8 mouse cellular contexts compared by ENCODE assay signal in the genomic region with DNA sequence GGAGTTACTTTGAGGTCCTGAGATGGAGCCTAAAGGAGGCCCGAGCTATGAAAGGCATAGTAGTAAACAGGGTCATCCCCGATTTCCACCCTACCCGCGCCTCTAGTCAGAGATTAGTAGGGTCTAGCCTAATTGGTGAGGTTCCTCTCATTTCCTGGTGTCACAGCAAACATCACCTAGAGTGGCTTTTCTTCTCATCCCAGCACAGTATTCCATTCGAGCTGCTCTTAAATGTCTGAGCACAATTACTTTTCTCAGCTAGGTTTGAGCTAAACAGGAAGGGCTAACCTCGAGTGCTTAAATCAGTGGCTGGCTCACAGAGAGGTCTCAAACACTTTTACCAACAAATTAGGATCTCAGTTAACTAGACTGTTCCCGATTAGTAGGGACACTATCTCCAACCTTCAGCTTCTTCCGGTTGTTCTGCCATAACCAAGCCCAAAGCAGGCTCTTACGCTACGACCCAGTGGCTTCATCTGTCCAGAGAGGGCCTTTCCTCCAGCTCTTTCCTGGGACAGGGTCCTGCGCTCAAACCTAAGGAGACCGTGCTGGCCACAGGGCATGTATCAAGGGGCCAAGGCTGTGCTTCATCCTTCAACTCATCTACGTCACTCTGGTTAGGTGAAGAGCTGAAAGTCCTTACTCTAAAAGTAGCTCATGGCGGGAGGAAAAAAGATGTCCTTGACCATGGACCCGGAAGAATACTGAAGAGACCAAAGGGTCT. TPM values are rescaled to one million over a fixed set of nuclear protein-coding genes. Genes with fewer than 3 reads are reported as not detected.
A peak's percentile ranks its signal among the peaks of the same experiment; 100 is the strongest.
DNase-seq lines count a peak whose midpoint lies in the region; ATAC-seq lines count a peak whose summit lies in the region.

No protein-coding gene starts in this region.

- H3K27me3 ChIP-seq in neural tube, embryonic 11.5 days (ENCODE audit: control insufficient read depth, insufficient read depth, low read length): no peaks in the 10 kb centered on the region
- H3K27me3 ChIP-seq in forebrain, embryonic 12.5 days: peaks cover 3% of the 10 kb centered on the region; the same call in 1 of the 2 replicates
- no peaks in the 10 kb centered on the region for H3K27me3 ChIP-seq in limb, embryonic 15.5 days
- H3K27me3 ChIP-seq in stomach, embryonic 15.5 days (replicated peaks): no peaks in the 10 kb centered on the region

- H3K4me2 ChIP-seq in neural tube, embryonic 11.5 days (ENCODE audit: low read depth): peak overlapping the region; percentile 48
- peak overlapping the region; percentile 46 for H3K4me2 ChIP-seq in forebrain, embryonic 12.5 days
- H3K4me2 ChIP-seq in limb, embryonic 15.5 days: peak overlapping the region; percentile 48
- H3K4me2 ChIP-seq in stomach, embryonic 15.5 days: peak overlapping the region; percentile 60

- WGBS in neural tube, embryonic 11.5 days: 61% methylated on average over 15 of the region's 15 CpGs
- 63% methylated on average over 15 of the region's 15 CpGs for WGBS in forebrain, embryonic 12.5 days
- WGBS in limb, embryonic 15.5 days: 62% methylated on average over 15 of the region's 15 CpGs
- WGBS in stomach, embryonic 15.5 days: 62% methylated on average over 15 of the region's 15 CpGs

- no peak for DNase-seq in neural tube, embryonic 11.5 days (ENCODE audit: low spot score)
- no peak for DNase-seq in neural tube, embryonic 10.5 days (ENCODE audit: extremely low spot score, low spot score)
- no peak for DNase-seq in layer of hippocampus, adult 18-20 months (ENCODE audit: low spot score in 2 of 2)
- no peak for DNase-seq in ovary, postnatal 14 days (ENCODE audit: low spot score)
- no peak for DNase-seq in kidney, postnatal 25 days

- H3K27ac ChIP-seq in neural tube, embryonic 11.5 days (ENCODE audit: low read depth, low read length): no peak overlapping the region
- H3K27ac ChIP-seq in forebrain, embryonic 12.5 days: no peak overlapping the region
- peak overlapping the region; percentile 67 for H3K27ac ChIP-seq in limb, embryonic 15.5 days
- H3K27ac ChIP-seq in stomach, embryonic 15.5 days: no peak overlapping the region

- H3K9me3 ChIP-seq in neural tube, embryonic 11.5 days (ENCODE audit: control insufficient read depth, low read length): no peaks in the 10 kb centered on the region
- no peaks in the 10 kb centered on the region for H3K9me3 ChIP-seq in forebrain, embryonic 12.5 days
- no peaks in the 10 kb centered on the region for H3K9me3 ChIP-seq in limb, embryonic 15.5 days
- H3K9me3 ChIP-seq in stomach, embryonic 15.5 days: no peaks in the 10 kb centered on the region

- peak overlapping the region; percentile 95 for H3K4me3 ChIP-seq in neural tube, embryonic 11.5 days (ENCODE audit: low read depth, low read length)
- peak overlapping the region; percentile 97 for H3K4me3 ChIP-seq in forebrain, embryonic 12.5 days (replicated peaks)
- H3K4me3 ChIP-seq in limb, embryonic 15.5 days: peak overlapping the region; percentile 88
- peak overlapping the region; percentile 68 for H3K4me3 ChIP-seq in stomach, embryonic 15.5 days (replicated peaks)

- peak overlapping the region; percentile 69 for H3K9ac ChIP-seq in neural tube, embryonic 11.5 days (ENCODE audit: low read length)
- peak overlapping the region; percentile 38 for H3K9ac ChIP-seq in forebrain, embryonic 12.5 days
- H3K9ac ChIP-seq in limb, embryonic 15.5 days: peak overlapping the region; percentile 33; the same call in 1 of the 2 replicates
- H3K9ac ChIP-seq in stomach, embryonic 15.5 days: peak overlapping the region; percentile 40; the same call in 1 of the 2 replicates

- peaks cover 14% of the 10 kb centered on the region for H3K4me1 ChIP-seq in neural tube, embryonic 11.5 days (ENCODE audit: control insufficient read depth, insufficient read depth, low read length)
- H3K4me1 ChIP-seq in forebrain, embryonic 12.5 days: peaks cover 21% of the 10 kb centered on the region
- peaks cover 24% of the 10 kb centered on the region for H3K4me1 ChIP-seq in limb, embryonic 15.5 days
- H3K4me1 ChIP-seq in stomach, embryonic 15.5 days: peaks cover 12% of the 10 kb centered on the region

- peaks cover 12% of the 10 kb centered on the region for H3K36me3 ChIP-seq in neural tube, embryonic 11.5 days (ENCODE audit: control insufficient read depth, insufficient read depth, low read length)
- H3K36me3 ChIP-seq in forebrain, embryonic 12.5 days (replicated peaks): peaks cover 32% of the 10 kb centered on the region
- H3K36me3 ChIP-seq in limb, embryonic 15.5 days: peaks cover 28% of the 10 kb centered on the region
- peaks cover 15% of the 10 kb centered on the region; the same call in 1 of the 2 replicates for H3K36me3 ChIP-seq in stomach, embryonic 15.5 days

- ATAC-seq in neural tube, embryonic 11.5 days (ENCODE audit: insufficient read depth, low FRiP score, low TSS enrichment): no peak
- peak; percentile 15; the same call in 1 of the 2 replicates for ATAC-seq in forebrain, embryonic 12.5 days (ENCODE audit: low FRiP score)
- ATAC-seq in limb, embryonic 15.5 days (ENCODE audit: insufficient number of reproducible peaks, low FRiP score, low TSS enrichment, low read depth): no peak
- no peak for ATAC-seq in stomach, embryonic 15.5 days (ENCODE audit: insufficient read depth, low FRiP score, low read depth)

RNA-seq across cellular contexts. Expression of a gene that starts 0.6 kb away (rescaled TPM):
- 1,090 and 1,108 TPM in 2 replicates for polyA plus RNA-seq in neural tube, embryonic 11.5 days (2014; fragmentation: Nextera tagmentation; extraction: Ambion mirVana)
- polyA plus RNA-seq in forebrain, embryonic 12.5 days (2016; fragmentation: Nextera tagmentation; extraction: Ambion mirVana): 919 and 971 TPM in 2 replicates
- 1,077 and 1,280 TPM in 2 replicates for polyA plus RNA-seq in limb, embryonic 15.5 days (2015; fragmentation: Nextera tagmentation; extraction: Ambion mirVana)
- polyA plus RNA-seq in stomach, embryonic 15.5 days (2015; fragmentation: Nextera tagmentation; extraction: Ambion mirVana): 1,116 and 1,252 TPM in 2 replicates
- 100 to 1,000 TPM; 601 to 632 TPM for total RNA-seq in layer of hippocampus, adult 18-20 months (2021)
